Mouse (Mus musculus) hematopoietic stem cell, adult 5-6 weeks (primary cell): ENCODE data around the gene Fanca. TPM values are rescaled to one million over a fixed set of nuclear protein-coding genes. Genes with fewer than 3 reads are reported as not detected.
"Not testable (repeated sequence)": the region's sequence is repeated elsewhere in the genome, so short reads cannot be mapped to it uniquely, and the experiment has no call there.

Source experiments
- ATAC-seq, 2 experiments: fragments of 125-278 bp in 1 of 2; replicated peaks in 1 of 2; 2 replicates each; pipeline ENCODE4 v1.8.0; 2016 to 2017; ENCODE audit warnings: inconsistent platforms in 2 of 2, mild to moderate bottlenecking in 2 of 2, moderate number of reproducible peaks in 2 of 2, low read depth in 1 of 2, moderate TSS enrichment in 1 of 2; ENCODE audit not compliant: low FRiP score in 2 of 2, poor library complexity in 2 of 2, severe bottlenecking in 2 of 2, insufficient read depth in 1 of 2, low TSS enrichment in 1 of 2
- total RNA-seq: library from RNA; stranded (forward); fragments of 172-1452, 232-1000 nt; gene quantifications from 2 replicates; pipeline ENCODE4 v1.2.3, GENCODE M21; 2017

The Fanca gene
- total RNA-seq, 1 experiment from 2014 or later = 38.5 TPM

DNA sequence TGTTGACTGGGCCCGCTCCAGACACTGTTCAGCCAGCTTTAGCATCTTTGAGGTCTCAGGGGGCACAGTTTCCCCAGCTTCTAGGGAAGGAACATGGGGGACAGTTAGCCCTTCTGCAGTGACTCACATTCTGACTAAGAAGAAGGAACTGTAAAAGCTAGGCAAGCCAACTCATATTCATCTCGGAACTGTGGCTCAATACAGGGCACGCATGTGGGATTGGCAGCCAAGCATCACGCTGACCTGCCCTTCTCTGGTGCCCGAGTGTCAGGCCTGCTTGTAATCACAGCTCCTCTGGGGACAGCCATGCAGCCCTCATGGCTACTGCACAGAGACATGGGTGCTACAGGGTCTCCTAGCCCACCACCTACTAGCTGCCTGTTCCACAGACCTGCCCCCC is 67.4 kb downstream of the Fanca start:
- ATAC-seq = no peak

DNA sequence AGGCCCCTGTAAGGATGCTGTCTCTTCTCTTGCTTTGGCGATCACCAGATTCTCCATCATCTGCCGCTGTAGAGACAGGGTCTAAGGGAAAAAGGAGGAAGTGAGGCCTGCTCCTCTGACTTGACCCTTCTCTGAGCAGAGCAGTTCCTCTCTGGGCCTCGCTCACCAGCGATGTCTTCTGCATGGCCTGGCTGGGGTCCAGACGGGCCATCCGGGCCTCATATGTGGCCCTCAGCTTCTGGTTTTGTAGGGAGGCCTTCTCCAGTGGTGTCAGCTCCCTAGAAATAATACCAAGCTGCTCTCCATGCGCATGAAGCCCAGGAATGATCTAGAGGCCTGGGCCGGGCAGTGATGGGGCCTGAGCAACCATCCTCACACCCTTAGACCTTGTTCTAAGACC is 69.8 kb downstream of the Fanca start:
- ATAC-seq = no peak

DNA sequence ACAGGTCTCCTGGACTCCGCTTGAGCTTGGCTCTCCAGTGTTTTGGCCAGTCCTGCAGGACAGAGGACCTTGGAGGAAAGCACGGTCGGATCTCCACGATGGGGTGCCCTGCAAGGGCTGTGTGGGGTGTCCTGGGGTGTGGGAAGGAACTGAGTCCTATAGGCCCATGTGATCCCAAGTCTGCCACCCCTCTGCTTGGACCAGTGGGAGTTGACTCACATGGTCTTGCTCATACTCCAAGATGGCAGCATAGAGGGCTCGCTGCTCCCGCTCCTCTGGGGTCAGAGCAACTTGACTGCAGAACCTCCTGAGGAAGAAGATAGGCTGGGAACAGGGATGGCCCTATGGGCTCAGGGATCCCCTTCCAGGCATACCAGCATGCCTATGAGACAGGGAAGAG is 70.6 kb downstream of the Fanca start:
- no peak for ATAC-seq

DNA sequence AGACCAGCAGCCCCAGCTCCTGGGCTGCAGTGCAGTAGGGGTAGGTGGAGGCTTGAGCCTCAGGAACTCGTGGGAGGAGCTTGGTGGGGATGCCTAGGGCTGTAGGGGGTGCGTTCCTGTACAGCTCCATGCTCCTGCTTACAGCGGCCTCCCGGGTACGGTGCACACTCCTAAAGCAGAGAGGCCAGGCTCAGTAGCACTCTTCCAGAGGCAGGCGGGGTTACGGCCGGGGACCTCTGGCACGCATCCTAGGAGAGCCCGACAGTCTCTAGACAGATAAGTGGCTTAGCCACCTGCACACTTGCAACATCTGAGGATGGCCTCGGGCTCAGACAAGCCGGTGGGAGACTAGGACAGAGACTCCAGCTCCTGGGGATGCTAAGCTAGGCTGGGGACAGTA is 72.8 kb downstream of the Fanca start:
- ATAC-seq = no peak

DNA sequence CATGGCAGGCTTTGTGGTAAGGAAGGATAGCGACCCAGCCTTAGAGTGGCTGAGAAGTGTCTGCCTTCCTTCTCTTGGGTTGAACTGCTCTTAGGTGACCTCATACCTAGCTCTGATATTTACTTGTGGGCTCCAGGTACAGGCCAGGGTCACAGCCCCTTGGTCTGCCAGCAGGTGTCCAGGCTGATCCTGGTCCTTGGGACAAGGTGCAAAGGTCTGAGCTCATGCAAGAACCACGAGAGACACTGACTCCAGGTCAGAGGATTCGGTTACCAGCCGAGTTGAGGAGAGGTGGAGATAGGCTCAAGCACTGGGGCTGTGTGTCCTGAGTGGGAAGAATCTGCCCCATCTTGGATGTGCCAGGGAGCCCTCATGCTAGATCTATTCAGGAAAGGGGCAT is 74.0 kb downstream of the Fanca start:
- ATAC-seq = no peak

DNA sequence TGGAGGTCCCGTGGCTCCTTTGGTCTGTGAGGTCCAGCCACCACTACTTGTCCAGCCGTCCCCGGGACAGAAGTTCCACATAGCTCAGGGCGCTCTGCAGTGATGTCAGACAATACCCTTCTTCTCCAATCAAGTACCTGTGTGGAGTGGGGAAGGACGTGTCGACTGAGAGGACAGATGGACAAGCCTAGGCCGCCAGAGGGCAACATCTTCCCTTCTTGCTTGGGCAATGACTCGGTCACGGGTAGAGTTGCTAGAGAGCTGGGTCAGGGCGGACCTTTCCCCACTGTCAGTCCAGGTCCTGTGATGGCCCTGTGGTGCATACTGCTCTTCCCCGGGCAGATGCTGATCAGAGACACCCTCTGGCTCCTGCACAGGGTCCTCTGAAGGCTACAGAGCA is 75.3 kb downstream of the Fanca start:
- ATAC-seq = no peak

DNA sequence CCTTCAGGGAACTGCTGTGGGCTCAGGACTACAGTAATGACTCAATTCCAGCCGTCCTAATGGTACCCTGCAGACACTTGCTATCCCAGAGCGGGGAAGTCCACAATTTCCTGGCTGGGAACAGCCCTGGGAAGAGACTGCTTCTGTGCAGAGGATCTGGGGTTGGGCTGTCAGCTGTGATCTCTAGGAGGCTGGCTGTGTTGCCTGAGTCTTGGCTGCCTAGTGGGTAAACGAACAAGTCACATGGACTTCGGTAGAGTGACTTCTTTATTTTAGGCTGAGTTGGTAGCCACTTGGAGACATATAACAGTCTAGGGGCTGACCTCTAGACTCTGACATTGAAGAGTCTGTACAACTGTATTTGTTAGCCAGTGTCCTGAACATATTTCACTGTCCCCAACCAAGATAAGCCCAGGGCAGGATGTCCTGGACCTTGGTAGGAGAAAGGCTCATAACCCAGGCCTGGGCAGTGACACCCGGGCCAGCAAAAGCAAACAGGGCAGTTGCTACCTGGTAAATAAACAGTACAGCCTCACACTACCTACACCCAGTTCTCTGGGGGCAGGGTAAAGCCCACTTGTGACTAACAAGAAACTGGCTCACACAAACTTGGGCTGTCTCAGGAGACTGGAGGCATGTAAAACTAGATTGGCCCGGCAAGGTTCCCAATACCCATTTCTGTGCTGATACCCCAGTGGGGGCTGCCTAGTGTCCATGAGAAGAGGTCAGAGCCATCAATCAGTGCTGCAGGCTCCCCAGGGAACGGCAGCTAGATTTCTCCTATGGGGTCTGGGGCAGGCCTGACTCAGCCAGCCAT is 76.1 kb downstream of the Fanca start:
- ATAC-seq = no peak

DNA sequence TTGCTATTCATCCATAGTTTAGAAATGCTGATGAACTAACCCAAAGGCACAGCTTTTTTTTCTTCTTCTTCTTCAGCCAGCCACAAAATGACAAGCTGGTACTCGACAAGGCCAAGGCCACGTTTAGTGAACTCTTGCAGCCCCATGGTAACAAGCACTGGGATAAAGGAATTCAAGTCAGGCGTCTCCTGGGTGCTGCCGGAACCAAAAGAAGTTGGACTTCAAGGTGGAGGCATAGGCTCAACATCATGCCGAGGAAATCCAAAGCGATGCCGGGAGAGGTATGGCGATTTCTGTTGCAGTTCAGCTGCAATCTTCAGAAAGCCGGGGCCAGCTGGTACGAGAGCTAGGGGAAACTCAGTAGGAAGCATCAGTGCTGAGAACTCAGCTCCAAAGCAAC is 79.0 kb downstream of the Fanca start:
- ATAC-seq = no peak

DNA sequence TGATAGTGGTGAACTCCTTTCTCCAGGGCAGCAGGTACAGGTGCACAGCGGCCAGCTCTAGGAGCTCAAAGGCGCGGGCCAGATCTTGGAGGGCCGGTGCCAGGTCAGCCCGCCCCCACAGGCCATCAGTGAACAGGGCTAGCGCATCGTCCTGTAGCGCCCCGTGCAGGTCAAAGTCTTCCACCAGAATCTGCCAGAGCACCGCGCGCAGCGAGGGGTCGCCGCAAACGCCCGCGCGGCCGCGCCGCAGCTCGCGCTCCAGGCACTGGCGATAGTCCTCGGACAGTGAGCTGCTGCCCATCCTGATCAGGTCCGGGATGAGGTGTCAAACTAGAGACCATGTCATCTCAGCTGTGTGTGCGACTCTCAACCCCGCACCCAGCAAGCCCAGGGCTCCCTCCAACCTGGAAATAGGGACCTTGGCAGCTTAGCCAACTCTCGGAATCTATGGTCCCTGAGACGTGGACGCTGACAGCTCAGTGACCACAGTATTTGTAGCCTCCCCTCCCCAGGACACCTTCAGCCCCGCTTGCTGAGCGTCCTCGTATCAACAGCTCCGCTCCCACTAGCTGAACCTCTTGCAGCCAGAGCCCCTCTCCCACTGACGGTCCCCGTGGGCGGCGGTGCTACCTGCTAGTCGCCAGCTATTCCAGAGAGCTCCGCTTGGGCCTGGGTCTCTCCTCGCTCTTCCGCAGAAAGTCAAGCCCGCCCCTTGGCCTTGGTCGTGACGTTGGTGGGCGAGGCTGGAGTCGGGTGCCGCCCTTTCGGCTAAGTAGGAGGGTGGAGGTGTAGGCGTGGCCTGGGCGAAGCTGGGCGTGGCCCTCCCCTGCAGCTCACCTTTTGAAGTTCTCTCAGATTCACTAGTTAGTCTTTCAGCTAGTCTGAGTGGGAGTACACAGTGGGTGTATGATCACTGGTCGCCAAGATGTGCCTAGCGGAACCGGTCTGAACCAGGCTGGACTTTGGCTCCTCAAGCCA is 82.6 kb downstream of the Fanca start, which contains the start of gene Spata2l:
Spata2l (minus strand) TSS at position 714 of the 978 bp plus-strand sequence.
- peak; percentile 95 to 96 for ATAC-seq

DNA sequence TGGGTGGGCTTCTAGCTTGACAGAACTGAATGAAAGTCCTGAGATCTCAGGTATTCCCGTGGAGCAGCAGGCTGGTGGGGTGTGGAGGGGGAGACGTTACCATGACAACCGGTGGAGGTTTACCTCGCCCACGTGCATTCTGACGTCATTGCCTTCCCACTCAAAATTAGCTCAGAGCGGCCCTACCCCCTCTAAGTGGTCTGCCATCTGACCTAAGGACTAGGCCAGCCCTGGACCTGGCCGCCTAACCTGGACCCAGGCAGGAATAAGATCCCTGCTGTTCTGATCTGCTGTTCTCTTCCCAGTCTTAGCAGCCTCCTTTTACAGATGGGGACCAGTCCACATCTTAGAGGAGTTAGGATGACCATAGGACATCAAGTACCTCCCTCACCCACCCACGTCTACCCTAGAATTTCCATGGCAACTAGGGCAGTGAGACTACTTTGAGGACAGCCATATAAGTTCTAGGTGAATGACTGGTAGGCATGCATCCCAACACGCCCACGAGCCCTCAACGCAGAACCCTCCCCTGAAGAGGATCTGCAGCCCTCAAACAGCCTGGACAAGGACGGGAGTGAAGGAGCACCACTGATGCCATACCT is 83.4 kb downstream of the Fanca start:
- no peak for ATAC-seq

DNA sequence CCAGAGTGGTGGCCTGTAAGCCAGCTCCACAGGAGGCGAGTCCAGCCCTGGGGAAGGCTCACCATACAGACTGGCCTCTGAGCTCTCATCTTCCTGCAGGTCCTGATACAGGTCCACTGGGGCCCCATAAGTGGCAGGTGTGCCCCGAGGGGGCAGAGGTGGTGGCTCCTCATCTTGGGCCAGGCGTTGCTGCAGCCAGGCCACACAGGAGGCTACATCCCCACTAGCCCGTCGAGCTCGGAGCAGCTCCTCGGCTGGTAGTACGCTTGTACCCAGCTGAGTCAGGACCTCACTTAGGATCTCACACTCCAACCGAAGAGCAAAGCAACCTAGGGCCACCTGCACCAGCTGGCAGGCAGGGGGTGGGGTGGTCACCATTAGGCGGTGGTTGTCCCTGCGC is 84.6 kb downstream of the Fanca start:
- ATAC-seq = no peak

DNA sequence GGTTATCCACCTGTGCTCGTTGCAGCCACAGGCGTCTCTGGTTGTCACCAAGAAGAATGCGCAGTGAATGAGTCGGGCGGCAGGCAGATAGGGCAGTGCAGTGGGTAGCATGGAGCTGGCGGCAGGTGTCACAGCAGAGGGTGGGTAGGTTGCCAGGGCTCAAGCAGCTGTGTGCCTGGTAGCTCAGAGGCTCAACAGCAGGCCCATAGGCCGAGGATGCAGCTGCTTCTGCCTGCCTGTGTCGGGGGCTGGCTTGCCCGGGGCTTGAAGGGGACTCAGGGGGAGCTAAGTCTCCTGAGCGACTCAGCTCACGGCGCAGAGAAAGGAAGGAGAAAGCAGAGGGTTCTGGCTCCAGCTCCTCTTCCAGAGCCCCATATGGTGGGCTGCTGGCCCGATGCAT is 85.1 kb downstream of the Fanca start:
- ATAC-seq = no peak

DNA sequence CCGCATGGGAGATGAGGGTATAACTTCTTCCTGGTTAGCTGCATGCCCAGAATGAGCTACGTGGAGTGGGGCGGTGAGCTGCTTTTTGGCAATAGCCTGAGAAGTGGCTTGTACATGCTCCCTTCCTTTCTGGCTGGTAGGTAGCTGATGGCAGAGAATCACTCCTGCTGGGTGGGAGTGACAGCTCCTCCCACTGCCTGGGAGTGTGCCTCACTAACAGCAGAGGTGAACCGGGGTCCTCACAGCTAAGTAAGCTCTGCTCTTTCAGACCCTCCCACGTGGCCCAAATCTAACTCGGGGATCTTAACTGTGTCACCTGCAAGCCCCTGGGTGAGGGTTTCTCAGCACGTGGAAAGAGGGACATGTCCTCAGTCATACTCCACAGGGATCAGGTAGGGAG is 85.8 kb downstream of the Fanca start:
- ATAC-seq = no peak

DNA sequence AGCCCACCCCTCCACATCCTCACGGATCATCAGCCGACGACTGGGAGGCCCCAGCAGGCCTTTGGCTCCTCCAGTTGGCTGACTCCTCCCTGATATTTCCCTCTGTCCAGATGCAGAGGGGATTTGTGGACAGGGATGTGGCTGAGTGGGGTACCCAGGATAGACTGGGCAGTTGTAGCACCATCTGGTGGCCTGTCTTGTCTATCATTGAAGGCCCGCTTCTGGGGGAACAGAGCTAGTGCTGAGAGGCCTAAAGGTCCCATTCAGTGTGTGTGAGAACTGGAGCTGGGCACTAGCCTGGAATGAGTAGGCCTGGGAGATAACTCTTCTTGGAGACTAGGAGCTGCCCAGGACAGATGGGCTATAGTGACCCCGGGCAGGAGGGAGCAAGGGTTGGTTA is 86.6 kb downstream of the Fanca start:
- no peak for ATAC-seq

DNA sequence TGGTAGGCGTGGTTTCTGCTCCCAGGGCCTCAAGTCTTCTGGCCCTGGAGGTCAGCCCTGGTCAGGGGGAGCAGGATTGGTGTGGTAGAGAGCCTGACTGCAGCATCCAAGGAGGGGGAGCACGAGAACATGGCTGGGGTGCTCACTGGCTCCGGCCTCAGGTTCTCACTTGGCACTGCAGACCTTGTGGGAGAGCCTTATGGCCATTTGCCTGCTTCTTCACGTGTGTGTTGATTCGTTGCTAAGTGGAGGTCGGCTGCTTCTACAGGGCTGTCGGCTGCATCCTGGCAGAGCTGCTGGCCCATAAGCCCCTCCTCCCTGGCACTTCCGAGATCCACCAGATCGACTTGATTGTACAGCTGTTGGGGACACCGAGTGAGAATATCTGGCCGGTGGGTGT is 88.0 kb downstream of the Fanca start:
- not testable (repeated sequence) for ATAC-seq

DNA sequence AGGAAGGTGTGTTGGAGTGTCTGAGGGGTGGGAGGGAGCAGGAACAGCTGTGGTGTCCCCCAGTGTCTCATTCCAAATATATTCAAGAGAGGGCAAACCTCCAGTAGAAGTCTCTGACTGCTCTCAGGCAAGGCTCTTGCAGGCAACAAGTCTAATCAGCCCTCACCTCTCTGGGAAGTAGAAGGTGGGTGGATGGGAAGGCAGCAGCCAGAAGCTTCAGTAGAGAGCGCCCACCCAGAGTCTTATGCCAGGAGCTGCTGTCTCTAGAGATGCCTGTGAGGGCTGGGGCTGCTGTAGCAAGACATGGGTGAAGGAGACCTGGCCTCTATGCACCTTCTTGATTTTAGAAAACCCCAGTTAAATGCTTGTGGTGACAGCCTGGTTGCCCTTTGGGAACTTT is 90.0 kb downstream of the Fanca start:
- ATAC-seq = no peak

DNA sequence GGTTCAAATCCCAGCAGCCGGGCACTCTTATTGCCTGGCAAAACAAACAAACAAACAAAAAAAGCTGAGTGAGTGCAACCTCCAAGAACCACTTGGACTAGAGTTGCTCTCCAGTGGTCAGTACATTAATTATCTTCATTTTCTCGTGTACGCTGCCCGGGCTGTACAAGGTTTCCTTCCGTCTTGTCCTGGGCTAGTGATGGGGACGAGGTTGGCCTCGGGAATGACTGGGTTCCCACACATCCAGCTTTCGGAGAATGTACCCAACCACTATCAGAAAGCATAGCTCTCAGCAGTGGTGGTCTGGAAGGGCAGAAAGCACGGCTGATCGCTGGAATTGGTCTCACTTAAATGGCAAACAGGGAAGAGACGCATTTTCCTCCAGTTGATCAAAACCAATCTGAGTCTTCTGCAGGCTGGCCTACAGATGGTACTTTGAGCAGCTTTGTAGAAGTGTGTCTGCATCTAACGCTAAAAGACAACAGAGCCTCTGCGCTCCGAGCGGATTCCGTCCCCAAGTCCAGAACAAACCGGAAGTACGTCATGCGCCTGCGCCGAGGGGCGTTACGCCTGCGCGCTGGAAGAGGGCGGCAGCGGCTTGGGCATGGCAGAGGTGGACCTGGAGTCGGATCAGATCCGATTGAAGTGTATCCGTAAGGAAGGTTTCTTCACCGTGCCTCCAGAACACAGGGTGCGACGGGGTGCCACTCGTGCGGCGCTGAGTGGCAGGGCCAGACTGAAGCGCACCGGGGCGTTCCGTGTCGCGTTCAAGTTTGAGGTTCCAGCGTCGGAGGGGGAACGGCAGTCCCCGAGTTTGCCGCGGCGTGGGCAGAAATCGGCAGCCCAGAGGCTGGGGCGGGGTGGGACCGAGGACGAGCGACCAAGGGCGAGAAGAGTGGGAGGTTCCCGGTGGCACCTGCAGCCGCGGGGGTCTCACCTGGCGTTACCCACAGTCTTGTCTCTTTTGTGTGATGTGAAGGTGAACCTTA is 93.8 kb downstream of the Fanca start, which contains the start of gene Cdk10:
Cdk10 (plus strand) TSS at position 565 of the 989 bp plus-strand sequence.
- peak; percentile 82 to 94 for ATAC-seq
